Mouse (Mus musculus): ENCODE measurements around the gene Zfp982. TPM values are rescaled to one million over a fixed set of nuclear protein-coding genes. Genes with fewer than 3 reads are reported as not detected.

Zfp982 gene
- polyA plus RNA-seq, 1 experiment from 2014 or later = 4.9 TPM

Other genes starting within 250 kb of the Zfp982 start
- gene Zfp988, start 186.7 kb upstream of the Zfp982 start, polyA plus RNA-seq (2015; fragmentation: Nextera tagmentation; extraction: Ambion mirVana) = 0.24 and 0.25 TPM in 2 replicates
- gene Zfp978, start 131.1 kb upstream of the Zfp982 start, polyA plus RNA-seq (2015; fragmentation: Nextera tagmentation; extraction: Ambion mirVana) = 0.14 and 0.17 TPM in 2 replicates
- 0.14 and 0.19 TPM in 2 replicates for gene Gm16503, start 47.8 kb downstream of the Zfp982 start, polyA plus RNA-seq (2015; fragmentation: Nextera tagmentation; extraction: Ambion mirVana)
- 0.34 and 0.48 TPM in 2 replicates for gene Zfp985, start 60.9 kb downstream of the Zfp982 start, polyA plus RNA-seq (2015; fragmentation: Nextera tagmentation; extraction: Ambion mirVana)
- gene Zfp979, start 150.1 kb downstream of the Zfp982 start, polyA plus RNA-seq (2015; fragmentation: Nextera tagmentation; extraction: Ambion mirVana) = 4.0 and 4.2 TPM in 2 replicates
- gene Zfp534, start 210.1 kb downstream of the Zfp982 start, polyA plus RNA-seq (2015; fragmentation: Nextera tagmentation; extraction: Ambion mirVana) = not detected in 2 replicates